Mouse (Mus musculus) layer of hippocampus, postnatal 10 days (tissue): ENCODE results near the gene Pxylp1. TPM values are rescaled to one million over a fixed set of nuclear protein-coding genes. Genes with fewer than 3 reads are reported as not detected.

Experiments
- DNase-seq, 2 experiments: peaks; one replicate each; pipeline ENCODE4 v3.0.0; 2021; ENCODE audit warnings: low spot score in 2 of 2
- total RNA-seq, 2 experiments: library from RNA; stranded (reverse); gene quantifications; 2 replicates each; pipeline ENCODE4 v1.2.3; 2021

Pxylp1 gene
- total RNA-seq, 2 experiments from 2014 or later: 16.6 to 18.9 TPM

GRCm38 (mm10) chr9:96827002-96827785 lies 65.3 kb downstream of the Pxylp1 start:
- no peak for DNase-seq

- DNase-seq: no peak
These were observed 67.6 kb downstream of the Pxylp1 start for GRCm38 (mm10) chr9:96824857-96825256.

GRCm38 (mm10) chr9:96824026-96824425 lies 68.4 kb downstream of the Pxylp1 start:
- DNase-seq: no peak

GRCm38 (mm10) chr9:96823541-96823940 lies 68.9 kb downstream of the Pxylp1 start:
- no peak for DNase-seq

- DNase-seq: no peak
These were observed 69.5 kb downstream of the Pxylp1 start for GRCm38 (mm10) chr9:96823005-96823404.

GRCm38 (mm10) chr9:96818822-96819481 lies 73.5 kb downstream of the Pxylp1 start:
- DNase-seq: no peak

GRCm38 (mm10) chr9:96818128-96818821 lies 74.2 kb downstream of the Pxylp1 start:
- peak in 1 of 2 experiments; percentile 60 for DNase-seq

GRCm38 (mm10) chr9:96811996-96812395 lies 80.5 kb downstream of the Pxylp1 start:
- no peak for DNase-seq

- DNase-seq: no peak
These were observed 92.2 kb downstream of the Pxylp1 start for GRCm38 (mm10) chr9:96800131-96800825.

GRCm38 (mm10) chr9:96797311-96797710 lies 95.2 kb downstream of the Pxylp1 start:
- DNase-seq: no peak

- DNase-seq: peak; percentile 47 to 65
These were observed 97.0 kb downstream of the Pxylp1 start for GRCm38 (mm10) chr9:96795399-96795928.

GRCm38 (mm10) chr9:96794601-96795000 lies 97.9 kb downstream of the Pxylp1 start:
- DNase-seq: no peak

GRCm38 (mm10) chr9:96792543-96792942 lies 99.9 kb downstream of the Pxylp1 start:
- DNase-seq: no peak

- DNase-seq: no peak
These were observed 102.0 kb downstream of the Pxylp1 start for GRCm38 (mm10) chr9:96790389-96791007.

GRCm38 (mm10) chr9:96789906-96790305 lies 102.6 kb downstream of the Pxylp1 start:
- DNase-seq: no peak

- DNase-seq: no peak
These were observed 104.7 kb downstream of the Pxylp1 start for GRCm38 (mm10) chr9:96787797-96788196.

- DNase-seq: no peak
These were observed 106.6 kb downstream of the Pxylp1 start for GRCm38 (mm10) chr9:96785871-96786342.

- no peak for DNase-seq
These were observed 107.3 kb downstream of the Pxylp1 start for GRCm38 (mm10) chr9:96785187-96785586.

GRCm38 (mm10) chr9:96783667-96784066 lies 108.8 kb downstream of the Pxylp1 start:
- DNase-seq: no peak

- DNase-seq: no peak
These were observed 109.2 kb downstream of the Pxylp1 start for GRCm38 (mm10) chr9:96783258-96783657.
